Mouse (Mus musculus) testis, adult 2 months (tissue): ENCODE measurements around the gene Rps28.

ENCODE experiments used
- CTCF ChIP-seq: fragments of 200-500 bp; IDR thresholded peaks from 2 replicates; pipeline ENCODE4 v1.5.1; 2012; ENCODE audit warnings: low read depth, mild to moderate bottlenecking, inconsistent platforms, low read length, moderate library complexity; ENCODE audit not compliant: control insufficient read depth, insufficient read depth, insufficient replicate concordance
- POLR2A ChIP-seq: fragments of 200-500 bp; IDR thresholded peaks from 2 replicates; pipeline ENCODE4 v1.6.1; 2012; ENCODE audit warnings: low read depth, mild to moderate bottlenecking, inconsistent platforms, low read length, moderate library complexity; ENCODE audit not compliant: control insufficient read depth

DNA sequence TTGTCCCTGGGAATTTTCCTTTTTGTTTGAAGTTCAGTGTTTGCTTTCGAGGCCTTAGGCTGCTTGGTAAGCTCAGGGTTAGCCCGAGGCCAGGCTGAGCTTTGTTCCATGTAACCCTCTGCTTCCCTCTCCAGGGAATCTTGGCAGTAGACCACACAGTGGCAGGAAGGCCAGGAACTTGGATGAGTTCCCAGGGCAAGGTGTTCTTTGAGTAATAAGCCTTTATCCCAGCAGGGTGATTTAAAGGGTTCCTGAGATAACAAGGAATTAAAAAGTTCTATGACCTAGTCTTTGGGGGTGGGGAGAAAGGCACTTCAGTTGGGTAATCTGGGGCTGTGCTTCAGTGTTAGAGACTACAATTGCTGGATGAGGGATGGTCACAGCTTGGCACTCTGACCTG lies 4.5 kb upstream of the Rps28 start:
- TF ChIP-seq CTCF, result no peak
- TF ChIP-seq POLR2A, result no peak
